Mouse (Mus musculus) monocyte, adult 5-6 weeks (primary cell): ENCODE measurements around the gene Car15. TPM values are rescaled to one million over a fixed set of nuclear protein-coding genes. Genes with fewer than 3 reads are reported as not detected.

Experiments
- total RNA-seq: library from RNA; stranded (forward); fragments of 200-1000, 200-491, 200-594 nt; gene quantifications from 3 replicates; pipeline ENCODE4 v1.2.3, GENCODE M21; 2017

Car15 gene
- total RNA-seq, 1 experiment from 2014 or later: 7.7 TPM

Other genes with a start within 250 kb of the Car15 start
- gene Smpd4, start 219.0 kb downstream of the Car15 start, total RNA-seq: 10.3 to 29.4 TPM (median 12.7 TPM) in 3 replicates
- not detected in 3 replicates for gene Ccdc74a, start 191.9 kb downstream of the Car15 start, total RNA-seq
- 55.5 to 92.1 TPM (median 65.8 TPM) in 3 replicates for gene Med15, start 105.5 kb downstream of the Car15 start, total RNA-seq
- gene Klhl22, start 78.7 kb downstream of the Car15 start, total RNA-seq: 5.0 to 8.2 TPM (median 6.7 TPM) in 3 replicates
- 0.19 to 0.21 TPM in 2 of 3 replicates, not detected in the other for gene Scarf2, start 41.1 kb downstream of the Car15 start, total RNA-seq
- not detected in 3 replicates for gene B830017H08Rik, start 5.2 kb downstream of the Car15 start, total RNA-seq
- 2.1 to 2.9 TPM (median 2.5 TPM) in 3 replicates for gene Gm20518, start 53.3 kb upstream of the Car15 start, total RNA-seq
- 0.67 TPM in 1 of 3 replicates, not detected in the others for gene Tssk1, start 55.9 kb upstream of the Car15 start, total RNA-seq
- gene Dgcr2, start 60.2 kb upstream of the Car15 start, total RNA-seq: 24.9 to 38.2 TPM (median 37.0 TPM) in 3 replicates
- 2.2 TPM in 1 of 3 replicates, not detected in the others for gene Tssk2, start 60.3 kb upstream of the Car15 start, total RNA-seq
- 35.2 to 48.5 TPM (median 39.7 TPM) in 3 replicates for gene Ess2, start 73.0 kb upstream of the Car15 start, total RNA-seq
- gene Gsc2, start 76.7 kb upstream of the Car15 start, total RNA-seq: not detected in 3 replicates
- 28.5 to 36.6 TPM (median 33.8 TPM) in 3 replicates for gene Slc25a1, start 89.9 kb upstream of the Car15 start, total RNA-seq
- not detected in 3 replicates for gene Vpreb2, start 142.1 kb upstream of the Car15 start, total RNA-seq
- gene Dgcr6, start 214.5 kb upstream of the Car15 start, total RNA-seq: 0.67 to 3.5 TPM (median 1.3 TPM) in 3 replicates